ENCODE assay signal across 10 mouse cellular contexts in the genomic region with DNA sequence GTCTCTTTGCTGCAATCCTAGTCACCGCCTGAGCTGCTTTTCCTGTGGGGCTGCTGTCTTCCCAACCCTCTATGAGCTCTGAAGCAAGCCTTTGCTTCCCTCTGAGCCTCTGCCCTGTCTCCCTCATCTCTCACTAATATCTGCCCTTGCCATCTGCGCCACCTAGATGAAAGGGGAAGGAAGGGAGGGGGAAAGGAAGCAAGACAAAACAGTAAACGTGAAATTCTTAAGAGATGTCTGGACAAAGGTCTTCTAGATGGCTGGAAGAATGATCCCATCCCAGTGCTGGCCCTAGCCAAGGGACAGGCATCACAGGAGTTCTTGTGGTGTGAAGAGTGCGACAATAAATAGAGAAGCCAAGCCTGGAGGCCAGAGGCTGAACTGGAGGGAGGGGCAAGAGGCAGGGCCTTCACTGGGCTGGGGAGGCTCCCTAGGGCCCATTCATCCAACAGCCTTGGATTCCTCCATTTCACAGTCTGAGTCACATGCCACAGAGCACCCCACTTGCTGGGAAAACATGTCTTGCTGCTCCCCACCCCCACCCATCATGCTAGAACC. TPM values are rescaled to one million over a fixed set of nuclear protein-coding genes. Genes with fewer than 3 reads are reported as not detected.
DNase-seq lines count a peak whose midpoint lies in the region; ATAC-seq and TF ChIP-seq lines count a peak whose summit lies in the region.
"Had no signal": no experiment of that assay in that cellular context is flagged by ENCODE, and none has a peak within 500 bp of the region (broad histone marks: within the 10 kb centered on the region; RNA-seq: fewer than 3 reads in every experiment).

No protein-coding gene starts in this region.

- peak overlapping the region; percentile 57; the same call in 1 of the 2 replicates for H3K27ac ChIP-seq in forebrain, embryonic 10.5 days
- no peak overlapping the region for H3K27ac ChIP-seq in forebrain, embryonic 15.5 days (replicated peaks)
- peak overlapping the region; percentile 80 for H3K27ac ChIP-seq in heart, postnatal 0 days (ENCODE audit: low read depth)

- H3K36me3 ChIP-seq in forebrain, embryonic 10.5 days (replicated peaks): no peaks in the 10 kb centered on the region
- H3K36me3 ChIP-seq in forebrain, embryonic 15.5 days: no peaks in the 10 kb centered on the region
- H3K36me3 ChIP-seq in heart, postnatal 0 days (replicated peaks; ENCODE audit: control insufficient read depth, insufficient read depth, low read length): no peaks in the 10 kb centered on the region

- no peak overlapping the region for H3K9ac ChIP-seq in forebrain, embryonic 15.5 days (replicated peaks)
- H3K9ac ChIP-seq in heart, postnatal 0 days (replicated peaks; ENCODE audit: low read depth, low read length): no peak overlapping the region

- peak; percentile 57; the same call in 1 of the 2 replicates for TF ChIP-seq EP300 in heart, postnatal 0 days (IDR thresholded peaks at IDR 0.05; ENCODE audit: low read depth)

- H3K4me2 ChIP-seq in forebrain, embryonic 15.5 days (replicated peaks): no peak overlapping the region
- H3K4me2 ChIP-seq in heart, postnatal 0 days (ENCODE audit: low read depth, low read length): no peak overlapping the region

- WGBS in forebrain, embryonic 10.5 days: 58% methylated on average over 4 of the region's 4 CpGs
- 61% methylated on average over 4 of the region's 4 CpGs for WGBS in forebrain, embryonic 15.5 days
- WGBS in heart, postnatal 0 days: 37% methylated on average over 4 of the region's 4 CpGs

- no peak overlapping the region for H3K4me3 ChIP-seq in forebrain, embryonic 10.5 days
- H3K4me3 ChIP-seq in forebrain, embryonic 15.5 days: no peak overlapping the region
- H3K4me3 ChIP-seq in heart, postnatal 0 days (ENCODE audit: low read depth, low read length): no peak overlapping the region

- TF ChIP-seq CTCF in heart, postnatal 0 days (IDR thresholded peaks at IDR 0.05; ENCODE audit: low read depth): no peak

- H3K27me3 ChIP-seq in forebrain, embryonic 10.5 days (ENCODE audit: poor library complexity, severe bottlenecking): 0 out of 2 replicates have a peak, but pooled peaks cover 9% of the 10 kb centered on the region
- H3K27me3 ChIP-seq in forebrain, embryonic 15.5 days: no peaks in the 10 kb centered on the region
- peaks cover 16% of the 10 kb centered on the region; the same call in 1 of the 2 replicates for H3K27me3 ChIP-seq in heart, postnatal 0 days (ENCODE audit: control insufficient read depth, insufficient read depth, low read length)

- ATAC-seq in forebrain, embryonic 15.5 days (replicated peaks): no peak
- ATAC-seq in heart, postnatal 0 days (ENCODE audit: insufficient read depth, low read depth): no peak
- ATAC-seq: inflammation-experienced regulatory T-cells, adult 6 months had no signal

- H3K4me1 ChIP-seq in forebrain, embryonic 10.5 days: peaks cover 38% of the 10 kb centered on the region
- H3K4me1 ChIP-seq in forebrain, embryonic 15.5 days: no peaks in the 10 kb centered on the region; the same call in 1 of the 2 replicates
- 0 out of 2 replicates have a peak, but pooled peaks cover 7% of the 10 kb centered on the region for H3K4me1 ChIP-seq in heart, postnatal 0 days (ENCODE audit: control insufficient read depth, insufficient read depth)

- no peak for DNase-seq in forebrain, embryonic 10.5 days (ENCODE audit: extremely low spot score, low spot score)
- peak; percentile 12 for DNase-seq in NIH3T3 (ENCODE audit: low read depth)
- no peak for DNase-seq in heart, postnatal 0 days (ENCODE audit: low spot score)
- peak; percentile 48 to 55 for DNase-seq in kidney, postnatal 36 days
- DNase-seq in frontal cortex, postnatal 14 days (ENCODE audit: low spot score in 2 of 2): no peak
- no peak for DNase-seq in left cerebral cortex, adult 9 months (ENCODE audit: low spot score in 2 of 2)
- no peak for DNase-seq in layer of hippocampus, adult 18-20 months (ENCODE audit: low spot score in 2 of 2)
- DNase-seq: B cell, adult 2 months had no signal

- no peaks in the 10 kb centered on the region for H3K9me3 ChIP-seq in forebrain, embryonic 10.5 days
- H3K9me3 ChIP-seq in forebrain, embryonic 15.5 days: no peaks in the 10 kb centered on the region
- H3K9me3 ChIP-seq in heart, postnatal 0 days (replicated peaks; ENCODE audit: control insufficient read depth, low read length): no peaks in the 10 kb centered on the region

RNA-seq across cellular contexts. Expression of a gene that starts 4.0 kb away (rescaled TPM):
- polyA plus RNA-seq in forebrain, embryonic 10.5 days (2016; fragmentation: Nextera tagmentation; extraction: Ambion mirVana): 1.6 and 2.0 TPM in 2 replicates
- polyA plus RNA-seq in forebrain, embryonic 15.5 days (2015; fragmentation: Nextera tagmentation; extraction: Ambion mirVana): 4.5 and 4.9 TPM in 2 replicates
- total RNA-seq in heart, postnatal 0 days (2014; rRNA removed; ENCODE audit: low replicate concordance): 5.4 and 7.8 TPM in 2 replicates
- 2.1 and 2.4 TPM in 2 replicates for polyA plus RNA-seq in heart, postnatal 0 days (2015; fragmentation: Nextera tagmentation; extraction: Ambion mirVana)
- total RNA-seq in layer of hippocampus, adult 18-20 months (2021): 10 to 100 TPM; 11.9 to 12.2 TPM
- polyA plus RNA-seq: inflammation-experienced regulatory T-cells, adult 6 months had no signal

RNA-seq across cellular contexts. Expression of a gene that starts 23.0 kb away (rescaled TPM):
- not detected in 2 replicates for polyA plus RNA-seq in forebrain, embryonic 10.5 days (2016; fragmentation: Nextera tagmentation; extraction: Ambion mirVana)
- not detected in 2 replicates for polyA plus RNA-seq in forebrain, embryonic 15.5 days (2015; fragmentation: Nextera tagmentation; extraction: Ambion mirVana)
- not detected in 2 replicates for total RNA-seq in heart, postnatal 0 days (2014; rRNA removed; ENCODE audit: low replicate concordance)
- not detected in 2 replicates for polyA plus RNA-seq in heart, postnatal 0 days (2015; fragmentation: Nextera tagmentation; extraction: Ambion mirVana)
- not detected for total RNA-seq in layer of hippocampus, adult 18-20 months (2021)
- polyA plus RNA-seq: inflammation-experienced regulatory T-cells, adult 6 months had no signal

RNA-seq across cellular contexts. Expression of a gene that starts 56.2 kb away (rescaled TPM):
- polyA plus RNA-seq in forebrain, embryonic 10.5 days (2016; fragmentation: Nextera tagmentation; extraction: Ambion mirVana): not detected in 2 replicates
- not detected in 2 replicates for polyA plus RNA-seq in forebrain, embryonic 15.5 days (2015; fragmentation: Nextera tagmentation; extraction: Ambion mirVana)
- total RNA-seq in heart, postnatal 0 days (2014; rRNA removed; ENCODE audit: low replicate concordance): not detected in 2 replicates
- polyA plus RNA-seq in heart, postnatal 0 days (2015; fragmentation: Nextera tagmentation; extraction: Ambion mirVana): not detected in 2 replicates
- not detected for total RNA-seq in layer of hippocampus, adult 18-20 months (2021)
- polyA plus RNA-seq: inflammation-experienced regulatory T-cells, adult 6 months had no signal

Comparison
In these comparisons a context has a peak if more than half of its experiments do, and no peak if none do; other contexts are left out.
1. DNase-seq: peak in NIH3T3 (single experiment) and kidney, postnatal 36 days (2 of 2); none in forebrain, embryonic 10.5 days (single experiment), heart, postnatal 0 days (single experiment), frontal cortex, postnatal 14 days (0 of 2), left cerebral cortex, adult 9 months (0 of 2) and layer of hippocampus, adult 18-20 months (0 of 2).